Mouse (Mus musculus): ENCODE results near the gene Ank2. TPM values are rescaled to one million over a fixed set of nuclear protein-coding genes. Genes with fewer than 3 reads are reported as not detected.

Ank2 gene
- total and polyA plus RNA-seq, 2 experiments from 2014 or later = 195 to 497 TPM

DNA sequence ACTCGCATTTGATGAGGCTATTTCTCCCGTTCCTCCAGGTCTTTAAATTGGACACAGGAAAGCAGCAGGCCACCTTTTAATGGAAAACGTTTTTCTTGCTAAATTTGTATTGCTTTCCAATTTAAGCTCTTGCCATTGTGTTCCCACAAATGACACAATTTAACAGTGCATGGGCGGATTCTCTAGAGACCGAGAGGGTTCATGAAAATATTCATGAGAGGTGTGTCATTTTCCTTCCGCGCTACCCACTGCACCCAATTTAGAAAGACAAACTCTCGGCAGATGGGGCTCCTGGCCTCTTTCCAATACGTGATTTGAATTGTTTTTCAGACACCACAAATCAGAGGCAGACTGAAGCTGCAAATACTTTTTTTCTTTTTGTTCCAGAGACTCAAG lies 205.7 kb downstream of the Ank2 start:
- Histone ChIP-seq H3K27ac (peak overlapping the region; percentile 59; the same call in 1 of the 2 replicates), H3K4me2 (ENCODE audit: low read depth, low read length) (no peak overlapping the region), H3K36me3 (ENCODE audit: insufficient read depth, low read length) (no peaks in the 10 kb centered on the region), H3K4me1 (ENCODE audit: insufficient read depth, low read length) (no peaks in the 10 kb centered on the region), H3K27me3 (ENCODE audit: insufficient read depth, low read length) (no peaks in the 10 kb centered on the region), H3K9me3 (ENCODE audit: low read length) (no peaks in the 10 kb centered on the region), H3K9ac (replicated peaks; ENCODE audit: low read length) (no peak overlapping the region), H3K4me3 (ENCODE audit: low read length) (no peak overlapping the region)
- TF ChIP-seq CTCF (IDR thresholded peaks at IDR 0.05; ENCODE audit: low read depth) = no peak
- ATAC-seq = no peak
- 33% methylated on average over 9 of the region's 9 CpGs for WGBS
- peak; percentile 65 for DNase-seq (ENCODE audit: low spot score)

- H3K4me1 ChIP-seq (ENCODE audit: insufficient read depth, low read length) = no peaks in the 10 kb centered on the region
- ATAC-seq = no peak
These were observed 206.2 kb downstream of the Ank2 start for GRCm38 (mm10) chr3:127292864-127293478.

DNA sequence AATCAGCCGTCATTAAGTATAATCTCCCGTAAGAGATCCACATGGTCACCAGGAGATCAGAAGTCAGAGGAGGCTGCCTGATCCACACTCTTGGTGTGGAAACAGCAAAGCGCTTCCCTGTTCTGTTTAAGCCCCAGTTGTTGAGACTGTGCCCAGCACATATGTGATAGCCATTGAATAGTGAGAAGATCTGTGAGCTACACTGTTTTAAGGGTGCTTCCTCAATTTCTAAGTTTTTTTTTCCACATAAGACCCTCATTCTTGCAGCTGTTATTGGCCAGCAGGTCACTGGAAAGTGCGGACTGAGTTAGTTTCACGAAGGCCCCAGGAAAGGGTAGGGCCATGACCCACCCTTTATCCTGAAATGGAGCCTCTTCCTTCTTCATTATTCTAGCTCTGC lies 216.9 kb downstream of the Ank2 start:
- Histone ChIP-seq H3K4me3 (ENCODE audit: low read length) (no peak overlapping the region), H3K4me1 (ENCODE audit: insufficient read depth, low read length) (no peaks in the 10 kb centered on the region), H3K9ac (replicated peaks; ENCODE audit: low read length) (no peak overlapping the region), H3K4me2 (ENCODE audit: low read depth, low read length) (no peak overlapping the region), H3K9me3 (ENCODE audit: low read length) (no peaks in the 10 kb centered on the region), H3K27ac (no peak overlapping the region), H3K36me3 (ENCODE audit: insufficient read depth, low read length) (no peaks in the 10 kb centered on the region), H3K27me3 (ENCODE audit: insufficient read depth, low read length) (no peaks in the 10 kb centered on the region)
- ATAC-seq (no peak), DNase-seq (ENCODE audit: low spot score) (no peak)
- WGBS = 91% methylated on average over 5 of the region's 5 CpGs
- no peak for TF ChIP-seq CTCF (IDR thresholded peaks at IDR 0.05; ENCODE audit: low read depth)

More at GRCm38 (mm10) chr3:127292864-127293478, 206.2 kb downstream of the Ank2 start:
- Histone ChIP-seq H3K36me3 (ENCODE audit: insufficient read depth, low read length) (no peaks in the 10 kb centered on the region), H3K4me3 (ENCODE audit: low read length) (no peak overlapping the region), H3K27me3 (ENCODE audit: insufficient read depth, low read length) (no peaks in the 10 kb centered on the region), H3K9me3 (ENCODE audit: low read length) (no peaks in the 10 kb centered on the region), H3K27ac (peak overlapping the region; percentile 16; the same call in 1 of the 2 replicates), H3K9ac (replicated peaks; ENCODE audit: low read length) (no peak overlapping the region), H3K4me2 (ENCODE audit: low read depth, low read length) (no peak overlapping the region)
- WGBS = 80% methylated on average over 10 of the region's 10 CpGs
- no peak for TF ChIP-seq CTCF (IDR thresholded peaks at IDR 0.05; ENCODE audit: low read depth)
- DNase-seq (ENCODE audit: low spot score) = no peak

DNA sequence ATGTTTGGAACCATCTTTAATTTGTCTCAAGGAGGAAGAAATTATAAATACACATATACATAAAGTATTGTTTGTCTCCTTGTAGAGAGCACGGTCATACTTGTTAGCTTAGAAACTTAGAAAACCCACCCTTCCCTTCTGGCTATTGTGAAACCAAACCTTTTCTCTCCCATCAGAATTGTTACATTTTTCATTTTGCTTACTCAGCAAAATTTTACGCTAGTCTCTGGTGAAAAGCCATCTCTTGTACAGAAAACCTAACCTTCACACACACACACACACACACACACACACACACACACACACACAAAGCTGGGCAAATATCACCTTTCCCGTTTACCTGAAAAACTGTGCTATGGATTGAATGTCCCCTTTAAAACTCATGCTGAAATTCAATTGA lies 217.8 kb downstream of the Ank2 start:
- H3K27me3 ChIP-seq (ENCODE audit: insufficient read depth, low read length) = no peaks in the 10 kb centered on the region
- no peaks in the 10 kb centered on the region for H3K4me1 ChIP-seq (ENCODE audit: insufficient read depth, low read length)
- H3K36me3 ChIP-seq (ENCODE audit: insufficient read depth, low read length) = no peaks in the 10 kb centered on the region
- no peak for ATAC-seq
- no peak for DNase-seq (ENCODE audit: low spot score)
- H3K9me3 ChIP-seq (ENCODE audit: low read length) = no peaks in the 10 kb centered on the region
- no peak for TF ChIP-seq CTCF (IDR thresholded peaks at IDR 0.05; ENCODE audit: low read depth)
- 81% methylated on average over 3 of the region's 3 CpGs for WGBS
- no peak overlapping the region for H3K4me3 ChIP-seq (ENCODE audit: low read length)
- H3K9ac ChIP-seq (replicated peaks; ENCODE audit: low read length) = no peak overlapping the region
- no peak overlapping the region for H3K4me2 ChIP-seq (ENCODE audit: low read depth, low read length)
- H3K27ac ChIP-seq = no peak overlapping the region

DNA sequence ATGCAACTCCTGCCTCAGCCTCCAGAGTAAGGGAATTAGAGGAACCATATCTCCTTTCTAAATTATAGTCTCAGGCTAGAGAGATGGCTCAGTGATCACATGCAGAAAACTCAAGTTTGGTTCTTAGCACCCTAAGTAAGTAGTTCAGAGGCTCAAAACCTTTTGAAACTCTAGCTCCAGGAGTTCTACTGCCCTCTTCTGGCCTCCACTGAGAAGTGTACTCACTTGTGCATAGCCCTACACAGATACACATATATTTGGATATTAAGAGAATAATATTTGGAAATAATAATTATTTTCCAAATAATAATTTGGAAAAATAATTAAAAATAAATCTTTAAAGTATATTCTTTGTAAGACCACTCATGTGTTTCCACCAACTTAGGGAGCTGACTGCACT lies 218.8 kb downstream of the Ank2 start:
- no peak overlapping the region for H3K27ac ChIP-seq

GRCm38 (mm10) chr3:127275953-127276352 lies 223.2 kb downstream of the Ank2 start:
- H3K9me3 ChIP-seq (ENCODE audit: low read length) = no peaks in the 10 kb centered on the region
- DNase-seq (ENCODE audit: low spot score) (no peak), ATAC-seq (no peak)
- WGBS = 87% methylated on average over 6 of the region's 6 CpGs
- H3K27me3 ChIP-seq (ENCODE audit: insufficient read depth, low read length) = no peaks in the 10 kb centered on the region
- H3K4me2 ChIP-seq (ENCODE audit: low read depth, low read length) = no peak overlapping the region
- H3K4me3 ChIP-seq (ENCODE audit: low read length) = no peak overlapping the region
- H3K27ac ChIP-seq = no peak overlapping the region
- H3K9ac ChIP-seq (replicated peaks; ENCODE audit: low read length) = no peak overlapping the region
- no peaks in the 10 kb centered on the region for H3K4me1 ChIP-seq (ENCODE audit: insufficient read depth, low read length)
- no peak for TF ChIP-seq CTCF (IDR thresholded peaks at IDR 0.05; ENCODE audit: low read depth)
- H3K36me3 ChIP-seq (ENCODE audit: insufficient read depth, low read length) = no peaks in the 10 kb centered on the region

More for the DNA sequence above, 218.8 kb downstream of the Ank2 start:
- Histone ChIP-seq H3K4me2 (ENCODE audit: low read depth, low read length) (no peak overlapping the region), H3K27me3 (ENCODE audit: insufficient read depth, low read length) (no peaks in the 10 kb centered on the region), H3K36me3 (ENCODE audit: insufficient read depth, low read length) (no peaks in the 10 kb centered on the region), H3K4me3 (ENCODE audit: low read length) (no peak overlapping the region), H3K9ac (replicated peaks; ENCODE audit: low read length) (no peak overlapping the region), H3K9me3 (ENCODE audit: low read length) (no peaks in the 10 kb centered on the region), H3K4me1 (ENCODE audit: insufficient read depth, low read length) (no peaks in the 10 kb centered on the region)
- no peak for TF ChIP-seq CTCF (IDR thresholded peaks at IDR 0.05; ENCODE audit: low read depth)
- no peak for ATAC-seq
- DNase-seq (ENCODE audit: low spot score) = no peak

DNA sequence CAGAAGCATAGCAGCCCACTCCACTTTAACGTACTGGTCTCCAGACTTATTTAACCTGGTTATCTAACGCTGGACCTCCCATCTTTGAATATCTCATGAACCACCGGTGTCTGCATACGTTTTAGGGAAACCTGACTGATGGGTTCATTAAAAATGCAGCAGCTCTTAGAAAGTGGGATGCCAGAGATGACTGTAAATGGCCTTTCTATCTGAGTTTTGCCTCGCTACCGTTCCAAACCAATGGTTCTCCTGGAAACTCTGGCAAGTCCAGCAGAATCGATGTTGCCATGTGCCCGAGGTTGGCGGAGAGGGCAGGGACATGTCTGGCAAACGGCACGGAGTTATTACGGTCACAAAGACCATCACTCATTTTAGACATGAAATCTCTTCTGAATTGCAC lies 226.3 kb downstream of the Ank2 start:
- Histone ChIP-seq H3K9me3 (ENCODE audit: low read length) (no peaks in the 10 kb centered on the region), H3K4me3 (ENCODE audit: low read length) (no peak overlapping the region), H3K27ac (no peak overlapping the region), H3K27me3 (ENCODE audit: insufficient read depth, low read length) (no peaks in the 10 kb centered on the region), H3K4me2 (ENCODE audit: low read depth, low read length) (no peak overlapping the region), H3K36me3 (ENCODE audit: insufficient read depth, low read length) (no peaks in the 10 kb centered on the region), H3K9ac (replicated peaks; ENCODE audit: low read length) (no peak overlapping the region), H3K4me1 (ENCODE audit: insufficient read depth, low read length) (no peaks in the 10 kb centered on the region)
- no peak for TF ChIP-seq CTCF (IDR thresholded peaks at IDR 0.05; ENCODE audit: low read depth)
- DNase-seq (ENCODE audit: low spot score) (no peak), ATAC-seq (no peak)
- 59% methylated on average over 12 of the region's 12 CpGs for WGBS
